Mouse (Mus musculus): ENCODE results near the gene Nlrx1. TPM values are rescaled to one million over a fixed set of nuclear protein-coding genes. Genes with fewer than 3 reads are reported as not detected.

The Nlrx1 gene
- total and polyA plus RNA-seq, 3 experiments = 8.8 to 15.4 (median 10.9) TPM

DNA sequence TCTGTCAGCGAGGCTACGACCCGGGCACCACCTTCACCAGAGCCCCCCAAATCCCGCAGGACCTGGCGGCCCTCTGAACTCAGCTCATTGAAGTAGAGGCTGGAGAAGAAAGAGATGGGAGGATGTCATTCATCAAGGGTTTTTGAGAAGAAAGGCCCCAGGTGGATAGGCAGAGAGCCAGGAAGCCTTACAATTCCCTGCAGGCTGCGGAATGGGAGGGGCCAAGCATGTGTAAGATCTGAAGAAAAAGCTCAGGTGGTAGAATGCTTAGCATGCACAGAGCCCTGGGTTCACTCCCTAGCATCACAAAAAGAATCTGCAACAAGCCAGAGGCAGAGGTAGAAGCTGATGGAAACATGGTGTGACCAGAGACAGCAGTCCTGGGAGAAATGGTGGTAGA lies 15.0 kb downstream of the Nlrx1 start:
- Histone ChIP-seq H3K27me3 (replicated peaks) (no peaks in the 10 kb centered on the region), H3K4me1 (ENCODE audit: control insufficient read depth in 1 of 2, insufficient read depth in 2 of 2) (peaks cover 2 to 22% of the 10 kb centered on the region in 2 experiments; a peak in 2 of 4 replicates), H3K79me2 (replicated peaks; ENCODE audit: control insufficient read depth, extremely low read depth, insufficient read depth, poor library complexity, severe bottlenecking) (no peaks in the 10 kb centered on the region), H3K4me3 (replicated peaks in 1 of 3; ENCODE audit: low read depth in 2 of 3, low read length in 2 of 3, poor library complexity in 1 of 3) (no peak overlapping the region), H3K9ac (ENCODE audit: insufficient read depth, low read depth) (no peak overlapping the region), H3K9me3 (replicated peaks; ENCODE audit: low read length) (no peaks in the 10 kb centered on the region), H3K4me2 (ENCODE audit: insufficient read depth, low read depth, poor library complexity, severe bottlenecking) (no peak overlapping the region), H3K36me3 (replicated peaks in 1 of 2; ENCODE audit: control insufficient read depth in 1 of 2, insufficient read depth in 1 of 2, low read length in 1 of 2) (peaks cover 13 to 55% of the 10 kb centered on the region in 2 experiments), H3K27ac (ENCODE audit: insufficient read depth, low read depth) (no peak overlapping the region)
- dilution Hi-C loops (cut with MboI; ENCODE audit: extremely low pct_ligation_motif_present, extremely low pct_unique_long_range_greater_than_20kb, low sequenced_read_pairs) = no loop called here
- no peak for TF ChIP-seq MEF2A (IDR thresholded peaks at IDR 0.05; ENCODE audit: borderline replicate concordance, low read depth, low read length)
- no peak for TF ChIP-seq JUN (IDR thresholded peaks at IDR 0.05; ENCODE audit: insufficient read depth, low read depth, low read length)
- no peak for TF ChIP-seq SIN3A (IDR thresholded peaks at IDR 0.05; ENCODE audit: low read length)
- no peak for TF ChIP-seq KAT2A (IDR thresholded peaks at IDR 0.05; ENCODE audit: insufficient replicate concordance, low read length)
- no peak for TF ChIP-seq TBP (conservative IDR thresholded peaks at IDR 0.05; ENCODE audit: low read depth, low read length)
- TF ChIP-seq NRF1 (IDR thresholded peaks at IDR 0.05; ENCODE audit: low read depth, low read length) = no peak
- no peak for TF ChIP-seq MAX (IDR thresholded peaks at IDR 0.05; ENCODE audit: low read length)
- no peak for TF ChIP-seq ELF1 (IDR thresholded peaks at IDR 0.05; ENCODE audit: low read depth, low read length)
- no peak for TF ChIP-seq ZKSCAN1 (IDR thresholded peaks at IDR 0.05; ENCODE audit: borderline replicate concordance, low read depth, low read length)
- no peak for TF ChIP-seq MYC (IDR thresholded peaks at IDR 0.05; ENCODE audit: low read depth, low read length)
- no peak for TF ChIP-seq TCF12 (IDR thresholded peaks at IDR 0.05; ENCODE audit: low read depth, low read length)
- TF ChIP-seq UBTF (IDR thresholded peaks at IDR 0.05; ENCODE audit: low read depth, low read length) = no peak
- no peak for TF ChIP-seq MAFK (IDR thresholded peaks at IDR 0.05; ENCODE audit: insufficient replicate concordance, low read length)
- no peak for TF ChIP-seq ZC3H11A (IDR thresholded peaks at IDR 0.05; ENCODE audit: low read depth, low read length)
- TF ChIP-seq USF1 (IDR thresholded peaks at IDR 0.05; ENCODE audit: low read depth, low read length) = no peak
- no peak for TF ChIP-seq RAD21 (IDR thresholded peaks at IDR 0.05; ENCODE audit: low read depth, low read length)
- TF ChIP-seq MXI1 (IDR thresholded peaks at IDR 0.05; ENCODE audit: low read depth, low read length) = no peak
- no peak for TF ChIP-seq MAZ (IDR thresholded peaks at IDR 0.05; ENCODE audit: low read depth, low read length)
- no peak for TF ChIP-seq CHD2 (IDR thresholded peaks at IDR 0.05; ENCODE audit: low read length)
- in situ Hi-C loops (cut with MboI; ENCODE audit: low pct_ligation_motif_present, low pct_unique_long_range_greater_than_20kb, low sequenced_read_pairs) = no loop called here
- DNase-seq (ENCODE audit: extremely low read depth) = no peak

DNA sequence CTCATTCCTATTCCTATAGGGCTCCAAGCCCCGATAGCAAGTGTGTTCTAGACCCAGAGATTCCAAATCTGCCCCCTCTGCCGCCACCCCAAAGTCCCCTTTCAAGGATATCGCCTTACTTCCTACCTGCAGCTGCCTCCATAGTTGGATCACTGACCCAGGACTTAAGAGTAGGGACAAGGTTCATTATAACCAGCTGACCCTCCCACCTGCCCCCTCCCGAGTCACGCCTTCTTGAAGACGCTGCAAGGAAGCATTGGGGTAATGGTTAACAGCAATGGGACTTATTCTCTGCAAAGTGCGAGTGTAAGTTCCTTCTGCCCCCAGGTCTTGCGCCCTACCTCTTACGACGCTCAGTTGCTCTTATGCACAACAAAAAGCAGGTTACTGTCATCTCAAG lies 17.1 kb downstream of the Nlrx1 start, which contains the start of gene Pdzd3:
Pdzd3 (minus strand) TSS at position 158 of the 400 bp plus-strand sequence.
- Histone ChIP-seq H3K9ac (ENCODE audit: insufficient read depth, low read depth) (no peak within 1 kb of the TSS), H3K27ac (ENCODE audit: insufficient read depth, low read depth) (no peak within 1 kb of the TSS), H3K9me3 (replicated peaks; ENCODE audit: low read length) (no peaks in the 10 kb centered on the region), H3K4me1 (ENCODE audit: control insufficient read depth in 1 of 2, insufficient read depth in 2 of 2) (peaks cover 0 to 6% of the 10 kb centered on the region in 2 experiments; a peak in 1 of 4 replicates), H3K27me3 (replicated peaks) (no peaks in the 10 kb centered on the region), H3K4me2 (ENCODE audit: insufficient read depth, low read depth, poor library complexity, severe bottlenecking) (no peak within 1 kb of the TSS), H3K36me3 (replicated peaks in 1 of 2; ENCODE audit: control insufficient read depth in 1 of 2, insufficient read depth in 1 of 2, low read length in 1 of 2) (peaks cover 10 to 39% of the 10 kb centered on the region in 2 experiments), H3K79me2 (replicated peaks; ENCODE audit: control insufficient read depth, extremely low read depth, insufficient read depth, poor library complexity, severe bottlenecking) (no peaks in the 10 kb centered on the region), H3K4me3 (replicated peaks in 1 of 3; ENCODE audit: low read depth in 2 of 3, low read length in 2 of 3, poor library complexity in 1 of 3) (no peak within 1 kb of the TSS)
- TF ChIP-seq ETS1 (conservative IDR thresholded peaks at IDR 0.05; ENCODE audit: low read depth, low read length) = no peak
- no peak for TF ChIP-seq POLR2AphosphoS2 (IDR thresholded peaks at IDR 0.05; ENCODE audit: low read depth, low read length)
- no peak for TF ChIP-seq ZC3H11A (IDR thresholded peaks at IDR 0.05; ENCODE audit: low read depth, low read length)
- TF ChIP-seq SIN3A (IDR thresholded peaks at IDR 0.05; ENCODE audit: low read length) = no peak
- no peak for TF ChIP-seq USF1 (IDR thresholded peaks at IDR 0.05; ENCODE audit: low read depth, low read length)
- TF ChIP-seq MAZ (IDR thresholded peaks at IDR 0.05; ENCODE audit: low read depth, low read length) = no peak
- TF ChIP-seq JUN (IDR thresholded peaks at IDR 0.05; ENCODE audit: insufficient read depth, low read depth, low read length) = no peak
- no peak for TF ChIP-seq TCF12 (IDR thresholded peaks at IDR 0.05; ENCODE audit: low read depth, low read length)
- TF ChIP-seq SMC3 (IDR thresholded peaks at IDR 0.05; ENCODE audit: low read depth, low read length) = no peak
- no peak for TF ChIP-seq BHLHE40 (IDR thresholded peaks at IDR 0.05; ENCODE audit: low read depth, low read length)
- no peak for TF ChIP-seq ZNF384 (IDR thresholded peaks at IDR 0.05; ENCODE audit: low read depth, low read length)
- TF ChIP-seq UBTF (IDR thresholded peaks at IDR 0.05; ENCODE audit: low read depth, low read length) = no peak
- TF ChIP-seq MYC (IDR thresholded peaks at IDR 0.05; ENCODE audit: low read depth, low read length) = no peak
- no peak for TF ChIP-seq MXI1 (IDR thresholded peaks at IDR 0.05; ENCODE audit: low read depth, low read length)
- in situ Hi-C loops (cut with MboI; ENCODE audit: low pct_ligation_motif_present, low pct_unique_long_range_greater_than_20kb, low sequenced_read_pairs) (no loop called here), dilution Hi-C loops (cut with MboI; ENCODE audit: extremely low pct_ligation_motif_present, extremely low pct_unique_long_range_greater_than_20kb, low sequenced_read_pairs) (no loop called here)
- DNase-seq (ENCODE audit: extremely low read depth) = no peak

Data from CH12.LX (cell line).